Mouse (Mus musculus): ENCODE measurements around the gene Calm3.

- TF ChIP-seq CTCF (conservative IDR thresholded peaks at IDR 0.05; ENCODE audit: low read length) (no peak), POU5F1 (IDR thresholded peaks at IDR 0.05; ENCODE audit: borderline replicate concordance, low read length) (no peak)
These were observed 6.5 kb downstream of the Calm3 start for GRCm38 (mm10) chr7:16917447-16917846.

Measured in E14TG2a.4 (cell line).